Mouse (Mus musculus) frontal cortex, postnatal 25 days (tissue): ENCODE measurements around the gene Lamc1.
"Not testable (repeated sequence)": the region's sequence is repeated elsewhere in the genome, so short reads cannot be mapped to it uniquely, and the experiment has no call there.

Source experiments
- DNase-seq, 2 experiments: peaks; one replicate each; pipeline ENCODE4 v3.0.0; 2022; ENCODE audit warnings: low spot score in 2 of 2

The Lamc1 gene

GRCm38 (mm10) chr1:153299436-153299835, 33.1 kb downstream of the Lamc1 start:
- DNase-seq, result not testable (repeated sequence)

DNA sequence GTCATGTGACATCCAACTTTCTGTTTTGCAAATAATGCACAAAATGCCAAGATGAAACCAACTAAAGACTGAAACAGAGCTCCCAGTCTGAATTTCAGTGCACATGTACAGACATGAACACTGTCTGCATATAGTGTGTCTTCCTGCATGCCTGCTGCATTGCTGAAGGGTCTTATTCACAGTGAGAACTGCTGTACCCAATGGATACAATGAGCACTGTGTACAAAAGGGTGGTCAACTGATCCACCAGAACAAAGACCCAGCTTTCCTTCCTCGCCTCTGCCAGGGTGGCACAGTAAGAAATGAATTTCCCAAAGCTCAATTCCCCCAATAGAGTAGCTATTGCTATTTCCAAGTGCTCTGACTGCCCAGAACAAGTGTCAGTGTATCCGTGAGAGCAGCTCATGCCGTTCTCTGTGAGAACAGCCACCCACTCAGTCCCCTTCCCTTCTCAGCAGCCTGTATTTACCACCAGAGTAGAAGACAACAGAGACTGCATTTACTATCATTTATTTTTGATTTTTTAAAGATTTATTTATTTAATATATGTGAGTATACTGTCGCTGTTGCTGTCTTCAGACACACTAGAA, 34.7 kb downstream of the Lamc1 start:
- DNase-seq, result not testable (repeated sequence)

- no peak for DNase-seq
Measured at GRCm38 (mm10) chr1:153296035-153296434, 36.6 kb downstream of the Lamc1 start.

- no peak for DNase-seq
Measured at GRCm38 (mm10) chr1:153292892-153293291, 39.7 kb downstream of the Lamc1 start.

- DNase-seq, result no peak
Measured at GRCm38 (mm10) chr1:153292202-153292601, 40.4 kb downstream of the Lamc1 start.

GRCm38 (mm10) chr1:153291416-153291815, 41.2 kb downstream of the Lamc1 start:
- DNase-seq, result no peak

GRCm38 (mm10) chr1:153288010-153288409, 44.6 kb downstream of the Lamc1 start:
- DNase-seq, result no peak

DNA sequence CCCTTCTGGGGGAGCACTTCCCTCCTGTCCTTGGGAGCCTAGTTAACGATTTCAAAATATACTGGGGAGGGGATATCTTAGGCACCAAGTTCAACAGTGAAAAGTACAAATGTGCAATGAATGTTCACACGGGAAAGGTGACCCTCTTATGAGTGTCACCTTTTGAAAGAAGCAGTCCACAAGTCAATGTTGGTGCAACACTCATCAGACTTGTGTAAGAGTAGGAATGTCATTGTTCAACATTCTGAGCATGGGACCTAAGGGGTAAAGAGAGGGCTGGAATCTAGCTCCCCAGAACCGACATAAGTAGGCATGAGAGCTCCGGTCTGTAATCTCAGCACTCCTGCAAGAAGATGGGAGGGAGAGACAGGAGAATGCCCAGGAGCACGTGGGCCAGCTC, 45.1 kb downstream of the Lamc1 start:
- no peak for DNase-seq

- DNase-seq, result no peak
Measured at GRCm38 (mm10) chr1:153286216-153286615, 46.4 kb downstream of the Lamc1 start.

- no peak for DNase-seq
Measured at GRCm38 (mm10) chr1:153285188-153285587, 47.4 kb downstream of the Lamc1 start.

- DNase-seq, result no peak
Measured at GRCm38 (mm10) chr1:153282342-153282975, 50.1 kb downstream of the Lamc1 start.

GRCm38 (mm10) chr1:153281483-153281882, 51.1 kb downstream of the Lamc1 start:
- DNase-seq, result no peak

DNA sequence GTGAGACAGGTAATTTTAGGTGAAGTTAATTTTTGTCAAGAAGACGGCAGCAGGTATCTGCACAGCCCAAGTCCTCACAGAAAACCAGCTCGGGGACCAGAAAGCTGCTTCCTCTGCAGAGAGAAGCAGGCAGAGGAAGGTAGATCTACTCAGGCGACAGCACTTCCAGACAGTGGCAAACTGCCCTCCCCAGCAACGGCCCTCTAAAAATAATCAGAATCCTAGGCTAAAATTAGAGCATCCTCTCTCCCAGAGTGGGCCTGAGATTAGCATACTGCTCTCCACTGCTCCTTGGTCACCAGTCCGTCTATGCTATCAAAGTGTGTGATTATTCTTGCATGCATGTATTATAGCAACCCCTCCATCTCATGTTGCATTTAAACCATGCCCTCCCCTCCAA, 52.2 kb downstream of the Lamc1 start:
- DNase-seq, result no peak

- no peak for DNase-seq
Measured at GRCm38 (mm10) chr1:153278028-153278613, 54.5 kb downstream of the Lamc1 start.

GRCm38 (mm10) chr1:153275466-153275865, 57.1 kb downstream of the Lamc1 start:
- no peak for DNase-seq

GRCm38 (mm10) chr1:153274611-153275010, 58.0 kb downstream of the Lamc1 start:
- DNase-seq, result no peak

DNA sequence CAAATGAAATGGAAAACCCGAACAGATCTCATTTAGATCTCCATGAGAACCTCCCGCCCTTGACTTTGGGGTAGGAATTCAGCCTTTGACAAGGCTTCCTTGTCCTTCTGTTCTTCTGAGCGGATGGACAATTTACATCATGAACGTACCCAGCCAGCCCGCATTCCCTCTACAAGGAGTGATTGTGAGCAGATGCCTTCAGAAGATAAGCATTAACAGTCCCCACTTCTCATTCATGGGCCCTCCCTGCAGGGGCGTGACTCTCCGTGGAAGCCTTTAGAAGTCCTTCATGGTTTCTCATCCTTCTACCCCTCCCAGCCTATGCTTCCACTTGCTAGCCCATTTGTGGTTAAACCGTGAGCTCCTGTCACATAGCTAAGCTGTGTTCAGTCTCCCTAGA, 58.9 kb downstream of the Lamc1 start:
- no peak for DNase-seq

DNA sequence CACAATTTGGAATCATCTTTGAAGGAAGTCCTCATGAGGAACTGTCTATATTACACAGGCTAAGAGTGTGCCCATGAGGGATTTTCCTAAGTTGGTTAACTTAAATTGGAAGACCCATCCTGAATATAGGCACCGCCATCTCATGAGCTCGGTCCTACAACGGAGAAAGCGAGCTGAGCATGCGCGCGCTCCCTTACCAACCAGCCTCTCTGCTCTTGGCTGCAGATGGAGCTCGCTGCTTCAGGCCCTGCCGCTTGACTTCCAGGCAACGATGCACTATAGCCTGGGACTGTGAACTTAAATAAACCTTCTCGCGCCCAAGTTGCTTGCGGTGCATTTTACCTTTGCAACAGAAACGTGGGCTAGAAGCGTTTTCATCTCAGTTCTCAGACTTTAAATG, 61.8 kb downstream of the Lamc1 start:
- DNase-seq, result no peak

GRCm38 (mm10) chr1:153269681-153270080, 62.9 kb downstream of the Lamc1 start:
- DNase-seq, result no peak

DNA sequence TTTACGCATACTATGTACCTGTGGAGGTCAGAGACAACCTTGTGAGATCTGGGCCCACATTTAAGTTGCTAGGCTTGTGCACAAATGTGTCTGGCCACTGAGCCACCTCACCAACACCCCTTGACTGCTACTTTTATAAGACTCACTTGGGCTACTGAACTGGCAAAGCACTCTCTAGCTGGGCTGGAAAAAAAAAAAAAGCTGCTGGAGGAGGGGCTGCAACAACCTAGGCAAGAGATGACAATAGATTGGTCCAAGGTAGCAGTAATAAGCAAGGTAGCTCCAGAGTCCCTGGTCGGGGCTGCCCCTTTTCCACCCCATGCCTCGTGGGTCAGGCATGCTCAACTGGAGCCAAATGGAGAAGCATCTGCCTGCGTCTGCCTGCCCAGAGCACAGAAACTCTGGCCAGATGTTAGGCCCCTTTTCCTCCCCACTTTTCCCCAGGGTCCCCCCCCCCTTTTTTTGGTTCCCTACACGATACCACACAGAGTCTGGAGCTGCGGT, 63.7 kb downstream of the Lamc1 start:
- DNase-seq, result no peak

DNA sequence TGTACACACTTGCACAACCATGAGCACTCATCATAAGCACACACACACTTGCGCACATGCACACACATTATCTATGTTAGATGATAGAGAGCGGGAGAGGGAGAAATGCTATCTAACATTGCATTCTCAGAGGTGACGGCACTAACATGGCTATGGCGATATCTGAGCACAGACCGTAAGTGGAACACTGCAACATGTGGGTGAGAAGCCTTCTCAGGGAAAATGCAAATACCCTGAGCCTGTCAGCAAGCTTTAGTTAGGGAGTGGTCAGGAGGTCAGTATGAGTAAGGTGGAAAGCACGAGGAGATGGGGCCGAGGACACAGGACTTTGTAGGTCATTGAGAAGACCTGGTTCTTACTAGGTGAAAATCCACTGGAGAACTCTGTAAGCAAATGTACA, 64.3 kb downstream of the Lamc1 start:
- DNase-seq, result no peak

DNA sequence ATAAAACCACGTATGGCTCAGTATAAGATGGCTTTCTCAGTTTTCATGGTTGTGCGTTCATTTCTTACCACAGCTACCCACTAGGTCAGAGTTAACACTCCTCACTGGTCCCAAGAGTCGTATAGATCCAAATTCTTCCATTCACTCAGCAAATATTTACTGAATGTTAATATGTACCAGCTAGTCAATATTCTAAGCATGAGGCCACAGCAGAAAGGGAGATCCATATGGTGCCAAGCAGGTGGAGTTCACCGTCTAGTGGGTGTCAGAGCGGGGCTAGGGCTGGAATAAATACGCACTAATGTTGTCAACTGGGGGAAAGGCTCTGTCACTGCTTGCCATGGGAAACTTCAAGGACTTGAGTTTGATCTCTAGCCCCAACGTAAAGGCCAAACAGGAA, 64.9 kb downstream of the Lamc1 start:
- DNase-seq, result no peak

GRCm38 (mm10) chr1:153266891-153267290, 65.7 kb downstream of the Lamc1 start:
- DNase-seq, result no peak
